Mouse (Mus musculus): ENCODE measurements at regions not wholly inside any gene's neighbourhood (a gene's known extent, or its start where the extent isn't known, plus 50 kb on each side); places are given as distances from the start of the nearest gene placed in this dataset.

- TF ChIP-seq POLR2AphosphoS5 (IDR thresholded peaks at IDR 0.05; ENCODE audit: borderline replicate concordance, low read depth, low read length) (no peak), SIN3A (IDR thresholded peaks at IDR 0.05; ENCODE audit: low read length) (no peak), MAZ (IDR thresholded peaks at IDR 0.05; ENCODE audit: low read depth, low read length) (no peak), ZNF384 (IDR thresholded peaks at IDR 0.05; ENCODE audit: low read depth, low read length) (no peak), POLR2A (IDR thresholded peaks at IDR 0.05; ENCODE audit: control insufficient read depth in 1 of 2, insufficient read depth in 1 of 2, low read depth in 1 of 2, low read length in 2 of 2, poor library complexity in 1 of 2) (no peak), MAFK (IDR thresholded peaks at IDR 0.05; ENCODE audit: borderline replicate concordance, low read depth, low read length) (no peak), NELFE (IDR thresholded peaks at IDR 0.05; ENCODE audit: low read depth, low read length) (no peak), GABPA (IDR thresholded peaks at IDR 0.05; ENCODE audit: low read depth, low read length) (no peak), MYC (IDR thresholded peaks at IDR 0.05; ENCODE audit: low read depth, low read length) (no peak), GATA1 (IDR thresholded peaks at IDR 0.05; ENCODE audit: low read depth, low read length) (no peak), ZMIZ1 (IDR thresholded peaks at IDR 0.05; ENCODE audit: low read depth, low read length) (no peak), BHLHE40 (IDR thresholded peaks at IDR 0.05; ENCODE audit: borderline replicate concordance, low read depth, low read length) (no peak), USF1 (IDR thresholded peaks at IDR 0.05; ENCODE audit: low read depth, low read length) (no peak), E2F4 (IDR thresholded peaks at IDR 0.05; ENCODE audit: borderline replicate concordance, low read depth, low read length) (no peak), SMC3 (IDR thresholded peaks at IDR 0.05; ENCODE audit: low read depth, low read length) (no peak), RAD21 (IDR thresholded peaks at IDR 0.05; ENCODE audit: low read depth, low read length) (no peak), MEF2A (IDR thresholded peaks at IDR 0.05; ENCODE audit: extremely low read depth, insufficient replicate concordance, low read depth, low read length, poor library complexity, severe bottlenecking) (no peak), HCFC1 (IDR thresholded peaks at IDR 0.05; ENCODE audit: low read depth, low read length) (no peak), MXI1 (IDR thresholded peaks at IDR 0.05; ENCODE audit: low read depth, low read length) (no peak), POLR2AphosphoS2 (IDR thresholded peaks at IDR 0.05; ENCODE audit: low read length) (no peak)
- no peak overlapping the region for H3K27ac ChIP-seq (ENCODE audit: control insufficient read depth, low read depth, low read length)
- H3K36me3 ChIP-seq (ENCODE audit: control insufficient read depth in 1 of 2, insufficient read depth in 2 of 2, low read length in 2 of 2) = no peaks in the 10 kb centered on the region
- no peak overlapping the region for H3K9ac ChIP-seq (ENCODE audit: control insufficient read depth, low read depth, low read length, poor library complexity, severe bottlenecking)
- H3K79me2 ChIP-seq (ENCODE audit: control insufficient read depth, insufficient read depth, low read length, poor library complexity) = no peaks in the 10 kb centered on the region
- H3K9me3 ChIP-seq (replicated peaks; ENCODE audit: insufficient read depth, low read length) = no peaks in the 10 kb centered on the region
- no peaks in the 10 kb centered on the region for H3K4me1 ChIP-seq (ENCODE audit: control insufficient read depth in 1 of 2, insufficient read depth in 2 of 2, low read length in 2 of 2)
- DNase-seq (ENCODE audit: low read depth, low spot score) = no peak
- no peak overlapping the region for H3K4me3 ChIP-seq (ENCODE audit: control insufficient read depth in 1 of 2, insufficient read depth in 1 of 2, low read depth in 2 of 2, low read length in 2 of 2)
- H3K27me3 ChIP-seq (ENCODE audit: control insufficient read depth in 1 of 2, insufficient read depth in 2 of 2, low read length in 2 of 2) = no peaks in the 10 kb centered on the region
Observed at GRCm38 (mm10) chr14:45764231-45764630, 106.3 kb upstream of the Ddhd1 start.

GRCm38 (mm10) chr14:45766582-45766981 is 108.6 kb upstream of the Ddhd1 start:
- no peak for DNase-seq (ENCODE audit: low read depth, low spot score)
- TF ChIP-seq ZKSCAN1 (IDR thresholded peaks at IDR 0.05; ENCODE audit: low read depth, low read length) (no peak), CHD1 (IDR thresholded peaks at IDR 0.05; ENCODE audit: low read depth, low read length) (no peak), MAZ (IDR thresholded peaks at IDR 0.05; ENCODE audit: low read depth, low read length) (no peak), MXI1 (IDR thresholded peaks at IDR 0.05; ENCODE audit: low read depth, low read length) (no peak), RCOR1 (IDR thresholded peaks at IDR 0.05; ENCODE audit: low read depth, low read length) (no peak), MYB (IDR thresholded peaks at IDR 0.05; ENCODE audit: low read depth, low read length) (no peak), MAFK (IDR thresholded peaks at IDR 0.05; ENCODE audit: borderline replicate concordance, low read depth, low read length) (no peak), MYC (IDR thresholded peaks at IDR 0.05; ENCODE audit: low read depth, low read length) (no peak), HCFC1 (IDR thresholded peaks at IDR 0.05; ENCODE audit: low read depth, low read length) (no peak), NELFE (IDR thresholded peaks at IDR 0.05; ENCODE audit: low read depth, low read length) (no peak), TCF12 (IDR thresholded peaks at IDR 0.05; ENCODE audit: low read depth, low read length) (no peak), GABPA (IDR thresholded peaks at IDR 0.05; ENCODE audit: low read depth, low read length) (no peak), ETS1 (IDR thresholded peaks at IDR 0.05; ENCODE audit: low read depth, low read length) (no peak), POLR2AphosphoS5 (IDR thresholded peaks at IDR 0.05; ENCODE audit: borderline replicate concordance, low read depth, low read length) (no peak), MEF2A (IDR thresholded peaks at IDR 0.05; ENCODE audit: extremely low read depth, insufficient replicate concordance, low read depth, low read length, poor library complexity, severe bottlenecking) (no peak)

More at GRCm38 (mm10) chr14:45766582-45766981, 108.6 kb upstream of the Ddhd1 start:
- Histone ChIP-seq H3K27ac (ENCODE audit: control insufficient read depth, low read depth, low read length) (no peak overlapping the region), H3K27me3 (ENCODE audit: control insufficient read depth in 1 of 2, insufficient read depth in 2 of 2, low read length in 2 of 2) (no peaks in the 10 kb centered on the region), H3K4me1 (ENCODE audit: control insufficient read depth in 1 of 2, insufficient read depth in 2 of 2, low read length in 2 of 2) (no peaks in the 10 kb centered on the region), H3K79me2 (ENCODE audit: control insufficient read depth, insufficient read depth, low read length, poor library complexity) (no peaks in the 10 kb centered on the region), H3K36me3 (ENCODE audit: control insufficient read depth in 1 of 2, insufficient read depth in 2 of 2, low read length in 2 of 2) (no peaks in the 10 kb centered on the region), H3K9ac (ENCODE audit: control insufficient read depth, low read depth, low read length, poor library complexity, severe bottlenecking) (no peak overlapping the region), H3K9me3 (replicated peaks; ENCODE audit: insufficient read depth, low read length) (no peaks in the 10 kb centered on the region), H3K4me3 (ENCODE audit: control insufficient read depth in 1 of 2, insufficient read depth in 1 of 2, low read depth in 2 of 2, low read length in 2 of 2) (no peak overlapping the region)

Data from MEL (cell line).